Mouse (Mus musculus) lung, embryonic 16.5 days (tissue): ENCODE data around the gene Plcl1. TPM values are rescaled to one million over a fixed set of nuclear protein-coding genes. Genes with fewer than 3 reads are reported as not detected.

Source experiments
- ATAC-seq: fragments of 200-750 bp; cut with Nextera tagmentation; 2 replicates; pipeline ENCODE4 v1.8.0; 2017; ENCODE audit warnings: low read depth, mild to moderate bottlenecking, moderate library complexity
- H3K27ac ChIP-seq: fragments of 300-500 bp; sonication (generic); 2 replicates; pipeline ENCODE4 v1.5.1; 2014; ENCODE audit warnings: mild to moderate bottlenecking, control low read depth, low read length
- H3K27me3 ChIP-seq: fragments of 300-500 bp; sonication (generic); 2 replicates; pipeline ENCODE4 v1.6.1; 2014; ENCODE audit warnings: low read depth, low read length, mixed read lengths; ENCODE audit not compliant: control insufficient read depth, insufficient read depth
- H3K36me3 ChIP-seq: fragments of 300-500 bp; sonication (generic); 2 replicates; pipeline ENCODE4 v1.6.1; 2014; ENCODE audit warnings: low read length; ENCODE audit not compliant: control insufficient read depth, insufficient read depth
- H3K4me1 ChIP-seq: fragments of 300-500 bp; sonication (generic); replicated peaks from 2 replicates; pipeline ENCODE4 v1.6.1; 2014; ENCODE audit warnings: low read length, mixed read lengths; ENCODE audit not compliant: control insufficient read depth, insufficient read depth
- H3K4me2 ChIP-seq: fragments of 300-500 bp; sonication (generic); 2 replicates; pipeline ENCODE4 v1.6.1; 2014; ENCODE audit warnings: low read depth, low read length, control low read depth
- H3K4me3 ChIP-seq: fragments of 300-500 bp; sonication (generic); 2 replicates; pipeline ENCODE4 v1.5.1; 2014; ENCODE audit warnings: mild to moderate bottlenecking, low read length, control low read depth
- H3K9ac ChIP-seq: fragments of 300-500 bp; sonication (generic); 2 replicates; pipeline ENCODE4 v1.6.1; 2014; ENCODE audit warnings: low read length, control low read depth
- H3K9me3 ChIP-seq: fragments of 300-500 bp; sonication (generic); 2 replicates; pipeline ENCODE4 v1.6.1; 2016; ENCODE audit warnings: low read length; ENCODE audit not compliant: control insufficient read depth
- WGBS: fragments of 180-500 bp; shearing (Covaris S2); extraction: QIAGEN DNeasy Blood & Tissue Kit; methylation state at CpG from one replicate; pipeline ENCODE4 v1.1.7; 2014; 5-methylcytosine and 5-hydroxymethylcytosine counted together
- polyA plus RNA-seq: library from polyadenylated mRNA; unstranded; fragments of >200 nt; fragmentation: Nextera tagmentation; extraction: Ambion mirVana; gene quantifications from 2 replicates; pipeline ENCODE4 v1.2.1, GENCODE M21; 2015

The Plcl1 gene
- 1.9 and 2.0 TPM in 2 replicates for polyA plus RNA-seq

- 2% methylated on average over 43 of the region's 51 CpGs for WGBS
- H3K36me3 ChIP-seq, result no peaks in the 10 kb centered on the region
- ATAC-seq, result peak; percentile 99
- H3K9me3 ChIP-seq, result no peaks in the 10 kb centered on the region
- peaks cover 17% of the 10 kb centered on the region for H3K4me1 ChIP-seq
- H3K9ac ChIP-seq, result peak within 1 kb of the TSS; percentile 71
- peak within 1 kb of the TSS; percentile 81 for H3K27ac ChIP-seq
- H3K27me3 ChIP-seq, result peaks cover 5% of the 10 kb centered on the region; the same call in 1 of the 2 replicates
- H3K4me2 ChIP-seq, result peak within 1 kb of the TSS; percentile 100
- H3K4me3 ChIP-seq, result peak within 1 kb of the TSS; percentile 77
These were observed at the start of gene Plcl1 for GRCm38 (mm10) chr1:55405272-55406022. Gene Plcl1, plus strand, starts transcription at chr1:55405921.

GRCm38 (mm10) chr1:55362634-55363033, 43.1 kb upstream of the Plcl1 start:
- Histone ChIP-seq H3K4me3 (peak overlapping the region; percentile 53; the same call in 1 of the 2 replicates), H3K27me3 (peaks cover 17% of the 10 kb centered on the region), H3K9me3 (peaks cover 9% of the 10 kb centered on the region), H3K9ac (no peak overlapping the region), H3K36me3 (no peaks in the 10 kb centered on the region), H3K27ac (no peak overlapping the region), H3K4me2 (peak overlapping the region; percentile 66; the same call in 1 of the 2 replicates), H3K4me1 (peaks cover 3% of the 10 kb centered on the region; the same call in 1 of the 2 replicates)
- 49% methylated on average over 47 of the region's 49 CpGs for WGBS
- peak; percentile 45; the same call in 1 of the 2 replicates for ATAC-seq

DNA sequence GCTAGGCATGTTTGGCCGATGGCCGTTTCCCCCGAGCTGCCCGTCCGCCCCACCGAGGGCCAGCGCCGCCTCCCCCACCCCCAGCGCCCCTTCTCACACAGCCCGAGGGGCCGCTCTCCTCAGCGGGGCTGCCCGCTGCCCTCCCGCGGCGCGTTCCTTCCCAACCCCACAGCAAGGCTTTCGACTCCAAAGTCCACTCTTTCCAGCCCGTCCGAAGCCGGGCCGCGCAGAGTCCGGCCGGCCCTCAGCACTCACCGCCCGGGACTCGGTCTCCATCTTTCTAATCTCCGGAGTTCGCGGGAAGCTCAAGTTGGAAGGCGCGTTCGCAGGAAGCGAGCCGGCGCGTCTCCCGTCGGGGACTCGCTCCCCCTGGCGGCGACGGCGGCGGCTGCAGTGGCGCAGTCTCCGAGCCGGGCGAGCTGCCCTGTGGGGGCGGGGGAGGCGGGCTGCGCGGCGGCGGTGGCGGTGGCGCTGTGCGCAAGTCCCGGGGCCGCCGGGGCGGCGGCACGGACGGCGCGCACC, 42.6 kb upstream of the Plcl1 start, which contains the start of gene Boll:
Gene Boll, minus strand, starts transcription at position 426 of the 522 bp plus-strand sequence.
- peak; percentile 85 for ATAC-seq
- Histone ChIP-seq H3K9ac (peak within 1 kb of the TSS; percentile 51; the same call in 1 of the 2 replicates), H3K36me3 (no peaks in the 10 kb centered on the region), H3K27ac (no peak within 1 kb of the TSS), H3K4me1 (peaks cover 3% of the 10 kb centered on the region; the same call in 1 of the 2 replicates), H3K9me3 (peaks cover 9% of the 10 kb centered on the region), H3K4me2 (peak within 1 kb of the TSS; percentile 66), H3K4me3 (peak within 1 kb of the TSS; percentile 53), H3K27me3 (peaks cover 17% of the 10 kb centered on the region)
- WGBS, result 10% methylated on average over 50 of the region's 68 CpGs

DNA sequence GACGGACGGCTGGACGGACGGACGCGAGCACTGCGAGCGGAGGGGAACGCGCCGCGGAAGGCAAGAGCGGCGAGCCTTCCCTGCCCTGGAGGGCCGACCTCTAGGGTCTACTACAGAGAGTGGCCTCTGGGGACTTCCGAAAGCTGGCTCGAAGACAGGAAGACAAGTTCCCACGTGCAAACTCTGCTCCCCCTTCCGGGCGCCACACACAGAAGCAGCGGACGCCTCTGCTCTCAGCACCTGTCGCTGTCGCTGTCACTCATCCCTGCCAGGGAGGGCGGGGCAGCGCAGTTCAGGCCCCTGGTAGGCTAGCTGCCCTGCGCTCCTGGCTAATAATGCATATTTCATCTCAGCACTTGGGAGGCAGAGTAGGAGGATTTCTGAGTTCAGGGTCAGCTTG, 42.1 kb upstream of the Plcl1 start:
- Histone ChIP-seq H3K9me3 (peaks cover 9% of the 10 kb centered on the region), H3K27ac (no peak overlapping the region), H3K4me3 (peak overlapping the region; percentile 53), H3K9ac (peak overlapping the region; percentile 51; the same call in 1 of the 2 replicates), H3K36me3 (no peaks in the 10 kb centered on the region), H3K4me2 (peak overlapping the region; percentile 66), H3K27me3 (peaks cover 17% of the 10 kb centered on the region), H3K4me1 (peaks cover 3% of the 10 kb centered on the region; the same call in 1 of the 2 replicates)
- peak; percentile 71 for ATAC-seq
- 3% methylated on average over 27 of the region's 27 CpGs for WGBS

DNA sequence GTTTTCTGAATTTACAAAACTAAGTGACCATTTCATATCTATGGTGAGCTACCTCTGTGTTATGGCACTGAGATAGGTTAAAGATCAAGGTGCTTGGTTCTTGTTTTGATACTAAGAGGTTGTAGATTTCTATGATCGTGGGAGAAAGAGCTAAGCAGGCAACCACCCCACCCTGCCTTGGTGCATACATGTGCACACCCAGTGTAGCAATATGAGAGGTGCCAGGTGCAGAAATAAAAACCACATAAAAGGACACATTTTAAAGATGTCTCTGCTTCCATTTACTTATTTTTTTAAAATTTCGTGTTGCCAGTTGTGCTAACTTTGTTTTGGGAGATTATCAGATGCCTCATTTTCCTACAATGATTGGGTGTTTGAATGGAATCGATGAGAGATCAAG, 33.1 kb upstream of the Plcl1 start:
- WGBS, result 74% methylated on average over 3 of the region's 3 CpGs
- H3K9me3 ChIP-seq, result no peaks in the 10 kb centered on the region
- no peak for ATAC-seq

GRCm38 (mm10) chr1:55380527-55380926, 25.2 kb upstream of the Plcl1 start:
- 80% methylated on average over 2 of the region's 2 CpGs for WGBS
- ATAC-seq, result no peak

More for the DNA sequence above, 33.1 kb upstream of the Plcl1 start:
- H3K4me3 ChIP-seq, result no peak overlapping the region
- H3K27ac ChIP-seq, result no peak overlapping the region
- no peak overlapping the region for H3K9ac ChIP-seq
- no peaks in the 10 kb centered on the region for H3K27me3 ChIP-seq
- H3K36me3 ChIP-seq, result no peaks in the 10 kb centered on the region
- H3K4me1 ChIP-seq, result no peaks in the 10 kb centered on the region
- no peak overlapping the region for H3K4me2 ChIP-seq

DNA sequence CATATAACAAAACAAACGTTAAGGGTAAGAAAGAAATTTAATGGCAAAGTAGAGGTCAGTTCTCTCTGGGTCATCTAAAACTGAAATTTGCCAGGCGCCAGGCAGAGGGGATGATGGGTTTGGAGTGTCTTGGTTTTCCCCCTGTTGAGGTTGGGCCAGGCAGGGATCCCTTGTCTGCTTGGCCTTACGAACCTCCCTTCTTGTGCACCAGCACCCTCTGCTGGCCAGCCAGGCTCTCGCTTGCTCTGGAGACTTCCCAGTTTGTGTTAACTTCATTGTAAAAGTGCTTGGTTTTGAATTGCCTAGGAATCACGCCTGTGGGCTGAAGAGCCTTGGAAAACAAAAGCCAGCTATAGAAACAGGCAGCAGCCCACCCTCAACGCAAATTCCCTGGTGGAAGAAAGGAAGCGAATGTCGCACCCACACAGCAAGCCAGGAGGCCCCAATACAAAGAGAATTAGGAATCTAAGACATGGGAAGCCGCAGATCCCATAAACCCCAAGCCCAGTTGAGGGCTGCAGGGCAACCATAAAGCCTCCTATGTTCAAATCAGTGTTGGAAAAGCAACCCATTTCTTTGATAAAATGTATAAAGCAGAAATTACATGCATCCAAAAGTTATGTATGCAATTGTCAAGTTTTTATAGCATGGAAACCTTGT, 22.5 kb upstream of the Plcl1 start:
- WGBS, result 16% methylated on average over 9 of the region's 9 CpGs
- H3K36me3 ChIP-seq, result no peaks in the 10 kb centered on the region
- H3K4me3 ChIP-seq, result no peak overlapping the region
- ATAC-seq, result peak; percentile 69; the same call in 1 of the 2 replicates
- H3K9me3 ChIP-seq, result no peaks in the 10 kb centered on the region
- no peak overlapping the region for H3K9ac ChIP-seq
- no peak overlapping the region for H3K27ac ChIP-seq
- no peaks in the 10 kb centered on the region for H3K4me1 ChIP-seq
- no peaks in the 10 kb centered on the region for H3K27me3 ChIP-seq
- H3K4me2 ChIP-seq, result no peak overlapping the region

More at GRCm38 (mm10) chr1:55380527-55380926, 25.2 kb upstream of the Plcl1 start:
- Histone ChIP-seq H3K9me3 (no peaks in the 10 kb centered on the region), H3K9ac (no peak overlapping the region), H3K27ac (no peak overlapping the region), H3K4me3 (no peak overlapping the region), H3K27me3 (no peaks in the 10 kb centered on the region), H3K36me3 (no peaks in the 10 kb centered on the region), H3K4me1 (no peaks in the 10 kb centered on the region), H3K4me2 (no peak overlapping the region)

- no peak overlapping the region for H3K4me3 ChIP-seq
- no peaks in the 10 kb centered on the region for H3K9me3 ChIP-seq
- no peak overlapping the region for H3K27ac ChIP-seq
- 26% methylated on average over 5 of the region's 5 CpGs for WGBS
- H3K9ac ChIP-seq, result no peak overlapping the region
- ATAC-seq, result no peak
- H3K4me2 ChIP-seq, result no peak overlapping the region
- no peaks in the 10 kb centered on the region for H3K36me3 ChIP-seq
- peaks cover 4% of the 10 kb centered on the region; the same call in 1 of the 2 replicates for H3K4me1 ChIP-seq
- H3K27me3 ChIP-seq, result peaks cover 5% of the 10 kb centered on the region; the same call in 1 of the 2 replicates
These were observed 5.8 kb upstream of the Plcl1 start for GRCm38 (mm10) chr1:55399891-55400290.

DNA sequence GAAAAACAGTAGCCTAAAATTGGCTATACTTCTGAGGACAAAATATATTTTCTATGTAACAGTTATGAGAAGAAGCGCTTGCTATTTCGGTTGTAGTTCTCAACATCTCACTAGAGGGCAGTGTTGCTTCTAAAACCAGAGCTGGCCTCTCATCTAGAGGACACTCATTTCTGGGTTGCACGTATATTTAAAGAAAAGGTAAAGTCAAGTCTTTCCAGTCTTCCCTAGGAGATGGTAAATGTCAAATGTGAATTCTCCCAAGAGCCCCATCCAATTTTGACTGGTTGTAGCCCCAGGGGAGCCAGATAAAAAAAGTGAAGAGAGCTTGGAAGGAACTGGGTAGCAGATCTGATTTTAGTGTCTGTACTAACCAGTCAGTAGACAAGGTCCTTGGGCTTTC, 1.3 kb upstream of the Plcl1 start:
- no peak overlapping the region for H3K4me2 ChIP-seq
- peaks cover 17% of the 10 kb centered on the region for H3K4me1 ChIP-seq
- peaks cover 5% of the 10 kb centered on the region; the same call in 1 of the 2 replicates for H3K27me3 ChIP-seq
- WGBS, result 2% methylated on average over 3 of the region's 3 CpGs
- no peaks in the 10 kb centered on the region for H3K36me3 ChIP-seq
- H3K4me3 ChIP-seq, result no peak overlapping the region
- no peak overlapping the region for H3K9ac ChIP-seq
- no peak overlapping the region for H3K27ac ChIP-seq
- no peak for ATAC-seq
- no peaks in the 10 kb centered on the region for H3K9me3 ChIP-seq
